Mouse (Mus musculus): ENCODE data around the gene Arap1. TPM values are rescaled to one million over a fixed set of nuclear protein-coding genes. Genes with fewer than 3 reads are reported as not detected.

The Arap1 gene
- 10 to 100 TPM; 19.5 to 21.0 TPM for total RNA-seq (2021)
- long read RNA-seq, experiment 1, full-length matches to known transcripts, result 2 of 13 reads
- long read RNA-seq, experiment 1, partial matches to known transcripts, result 7 of 13 reads
- long read RNA-seq, experiment 1, other reads (novel, unspliced or antisense), result 4 of 13 reads
- long read RNA-seq, experiment 2, full-length matches to known transcripts, result 9 of 28 reads
- long read RNA-seq, experiment 2, partial matches to known transcripts, result 10 of 28 reads
- long read RNA-seq, experiment 2, other reads (novel, unspliced or antisense), result 9 of 28 reads

- DNase-seq, result peak; percentile 67
- intact Hi-C loops (cut with DNase I; ENCODE audit: low total_unique reads), result no loop called here
Measured at GRCm38 (mm10) chr7:101347767-101348270, at the start of gene Arap1. Arap1 (plus strand) TSS chr7:101348067.

- DNase-seq, result no peak
- intact Hi-C loops (cut with DNase I; ENCODE audit: low total_unique reads), result no loop called here
Measured at GRCm38 (mm10) chr7:101298375-101298774, 49.5 kb upstream of the Arap1 start.

DNA sequence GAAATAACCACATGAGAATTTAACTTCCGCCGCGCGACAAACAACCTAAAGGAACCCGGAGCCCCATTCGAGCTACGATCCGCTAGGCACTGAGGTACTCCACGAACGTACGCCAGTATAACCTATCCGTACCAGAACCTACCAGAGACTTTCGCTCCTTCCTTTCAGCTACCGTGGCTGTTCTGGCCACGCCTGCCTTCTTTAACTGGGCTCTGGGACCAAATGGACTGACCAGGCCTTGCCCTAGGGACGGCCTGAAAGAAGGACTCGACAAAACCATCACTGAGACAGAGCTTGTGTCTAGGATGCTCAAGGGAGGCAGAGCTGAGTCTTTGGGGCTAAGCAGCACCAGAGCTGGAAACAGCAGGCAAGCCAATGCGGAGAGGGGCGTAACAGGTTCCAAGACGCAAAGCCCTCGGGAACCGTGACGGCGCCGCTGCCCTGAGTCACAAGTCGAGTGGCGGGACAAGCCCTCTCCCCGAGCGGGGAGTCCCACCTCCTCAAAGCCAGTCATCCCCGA, 46.4 kb upstream of the Arap1 start:
- no peak for DNase-seq
- intact Hi-C loops (cut with DNase I; ENCODE audit: low total_unique reads), result no loop called here

GRCm38 (mm10) chr7:101301881-101302456, 45.9 kb upstream of the Arap1 start, which contains the start of gene Atg16l2:
Atg16l2 (minus strand) TSS chr7:101302251.
- peak; percentile 91 for DNase-seq
- intact Hi-C loops (cut with DNase I; ENCODE audit: low total_unique reads), result no loop called here

DNA sequence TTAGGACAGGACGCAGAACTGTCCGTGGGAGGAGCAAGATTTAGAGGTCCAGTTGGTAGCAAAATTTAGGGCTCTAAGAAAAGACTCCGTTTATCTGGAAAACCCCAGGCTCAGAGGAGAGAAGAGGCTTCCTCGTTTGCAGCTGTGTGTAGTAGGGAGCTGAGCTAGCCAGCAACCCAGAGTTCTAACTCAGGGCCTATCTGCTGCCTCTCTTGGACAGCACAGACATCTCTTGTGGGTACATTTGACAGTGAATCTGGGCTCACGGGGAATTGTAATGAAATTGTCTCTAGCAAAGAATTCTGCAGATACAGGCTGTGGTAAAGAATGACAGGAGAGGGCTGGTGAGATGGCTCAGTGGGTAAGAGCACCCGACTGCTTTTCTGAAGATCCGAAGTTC, 45.2 kb upstream of the Arap1 start:
- intact Hi-C loops (cut with DNase I; ENCODE audit: low total_unique reads), result no loop called here
- no peak for DNase-seq

GRCm38 (mm10) chr7:101306841-101307240, 41.0 kb upstream of the Arap1 start:
- DNase-seq, result no peak
- intact Hi-C loops (cut with DNase I; ENCODE audit: low total_unique reads), result no loop called here

GRCm38 (mm10) chr7:101309985-101310326, 37.9 kb upstream of the Arap1 start:
- intact Hi-C loops (cut with DNase I; ENCODE audit: low total_unique reads), result no loop called here
- no peak for DNase-seq

- DNase-seq, result peak; percentile 97
- intact Hi-C loops (cut with DNase I; ENCODE audit: low total_unique reads), result no loop called here
Measured at GRCm38 (mm10) chr7:101310327-101311028, 37.4 kb upstream of the Arap1 start.

- intact Hi-C loops (cut with DNase I; ENCODE audit: low total_unique reads), result no loop called here
- no peak for DNase-seq
Measured at GRCm38 (mm10) chr7:101311061-101311460, 36.8 kb upstream of the Arap1 start.

- intact Hi-C loops (cut with DNase I; ENCODE audit: low total_unique reads), result loop anchor here (2.0 kb wide), 1 partner anchor 60 kb away; no protein-coding TSS in a partner anchor
- DNase-seq, result no peak
Measured at GRCm38 (mm10) chr7:101313033-101313432, 34.8 kb upstream of the Arap1 start.

GRCm38 (mm10) chr7:101314396-101314795, 33.5 kb upstream of the Arap1 start:
- intact Hi-C loops (cut with DNase I; ENCODE audit: low total_unique reads), result no loop called here
- DNase-seq, result no peak

GRCm38 (mm10) chr7:101315699-101316098, 32.2 kb upstream of the Arap1 start:
- DNase-seq, result no peak
- intact Hi-C loops (cut with DNase I; ENCODE audit: low total_unique reads), result no loop called here

DNA sequence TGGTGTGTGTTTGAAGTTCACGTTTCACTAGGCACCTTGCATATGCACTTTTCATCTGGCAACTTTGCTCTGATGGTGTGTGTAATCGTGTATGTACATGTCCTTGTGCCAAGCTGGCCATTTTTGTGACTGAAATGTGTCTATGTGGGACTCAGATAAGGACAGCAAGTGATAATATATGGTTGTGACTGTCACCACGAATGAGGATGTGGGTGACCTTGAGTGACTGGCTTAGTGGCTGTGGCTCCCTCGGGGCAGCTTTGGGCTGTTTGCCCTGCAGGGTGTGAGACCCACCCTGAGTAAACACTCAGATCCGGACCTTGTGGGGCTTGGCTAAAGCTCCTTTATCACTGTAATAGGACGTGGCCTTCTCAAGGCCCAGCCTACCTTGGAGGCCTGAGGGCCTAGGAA, 31.3 kb upstream of the Arap1 start:
- intact Hi-C loops (cut with DNase I; ENCODE audit: low total_unique reads), result no loop called here
- DNase-seq, result no peak

GRCm38 (mm10) chr7:101317014-101317413, 30.9 kb upstream of the Arap1 start, which contains the start of gene Stard10:
Stard10 (plus strand) TSS chr7:101317086.
- intact Hi-C loops (cut with DNase I; ENCODE audit: low total_unique reads), result no loop called here
- DNase-seq, result no peak

DNA sequence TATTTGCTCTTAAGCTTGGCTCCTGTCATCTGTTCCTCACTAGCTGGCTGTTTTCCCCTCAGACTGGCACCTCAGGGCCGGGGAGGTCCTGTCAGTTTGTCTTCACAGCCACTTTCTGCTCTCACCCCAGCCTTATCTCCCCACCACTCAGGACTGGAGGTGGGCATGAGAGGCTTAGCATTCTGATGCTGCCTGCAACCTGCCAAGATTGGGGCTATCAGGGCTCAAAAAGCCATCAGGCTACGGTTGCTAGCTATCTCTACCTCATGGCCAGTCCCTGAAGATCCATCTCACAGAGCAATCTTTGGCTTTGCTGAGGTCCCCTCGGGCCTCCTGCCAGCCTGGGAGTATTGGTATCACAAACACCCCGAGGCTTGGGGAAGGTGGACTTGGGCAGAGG, 29.0 kb upstream of the Arap1 start:
- no peak for DNase-seq

GRCm38 (mm10) chr7:101319796-101320195, 28.1 kb upstream of the Arap1 start:
- no peak for DNase-seq
- intact Hi-C loops (cut with DNase I; ENCODE audit: low total_unique reads), result no loop called here

More for the DNA sequence above, 29.0 kb upstream of the Arap1 start:
- intact Hi-C loops (cut with DNase I; ENCODE audit: low total_unique reads), result no loop called here

DNA sequence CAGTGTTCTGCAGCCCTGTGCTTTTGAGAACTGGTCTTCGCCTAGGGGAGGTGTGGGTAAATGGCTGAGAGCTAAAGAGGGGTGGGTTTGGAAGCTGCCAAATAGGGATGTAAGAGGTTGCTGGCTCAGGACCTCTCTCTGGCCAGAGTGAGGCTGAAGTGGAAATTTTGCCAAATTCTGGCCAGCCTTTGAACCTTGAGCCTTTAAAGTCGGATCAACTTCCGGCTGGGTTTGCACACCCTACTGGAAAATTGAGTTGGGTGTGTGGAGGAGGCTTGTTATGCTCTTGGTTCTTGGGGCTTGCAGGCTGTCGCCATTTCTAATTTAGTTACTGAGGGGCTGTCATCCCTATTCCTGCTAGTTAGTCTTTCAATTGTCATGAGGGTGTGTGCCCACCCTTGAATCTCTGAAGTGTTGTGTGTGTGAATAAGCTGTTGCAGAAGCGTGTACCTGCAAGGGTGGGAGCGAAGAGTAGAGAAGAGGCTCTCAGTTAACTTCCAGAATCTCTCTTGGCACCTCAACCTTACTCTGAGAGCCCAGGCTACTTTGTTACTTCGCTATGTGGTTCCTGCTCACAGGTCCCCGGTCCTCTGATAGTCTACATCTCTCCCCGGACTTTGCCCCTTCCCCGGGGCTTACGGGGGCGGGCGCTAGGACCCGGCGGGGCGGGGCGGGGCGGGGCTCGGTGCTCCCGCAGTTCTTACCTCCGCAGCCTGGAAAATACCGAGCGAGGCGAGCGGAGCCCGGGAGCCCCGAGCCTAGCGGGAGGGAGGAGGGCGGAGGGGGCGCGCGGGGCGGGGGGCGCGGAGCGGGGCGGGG, 27.3 kb upstream of the Arap1 start:
- DNase-seq, result no peak
- intact Hi-C loops (cut with DNase I; ENCODE audit: low total_unique reads), result no loop called here

DNA sequence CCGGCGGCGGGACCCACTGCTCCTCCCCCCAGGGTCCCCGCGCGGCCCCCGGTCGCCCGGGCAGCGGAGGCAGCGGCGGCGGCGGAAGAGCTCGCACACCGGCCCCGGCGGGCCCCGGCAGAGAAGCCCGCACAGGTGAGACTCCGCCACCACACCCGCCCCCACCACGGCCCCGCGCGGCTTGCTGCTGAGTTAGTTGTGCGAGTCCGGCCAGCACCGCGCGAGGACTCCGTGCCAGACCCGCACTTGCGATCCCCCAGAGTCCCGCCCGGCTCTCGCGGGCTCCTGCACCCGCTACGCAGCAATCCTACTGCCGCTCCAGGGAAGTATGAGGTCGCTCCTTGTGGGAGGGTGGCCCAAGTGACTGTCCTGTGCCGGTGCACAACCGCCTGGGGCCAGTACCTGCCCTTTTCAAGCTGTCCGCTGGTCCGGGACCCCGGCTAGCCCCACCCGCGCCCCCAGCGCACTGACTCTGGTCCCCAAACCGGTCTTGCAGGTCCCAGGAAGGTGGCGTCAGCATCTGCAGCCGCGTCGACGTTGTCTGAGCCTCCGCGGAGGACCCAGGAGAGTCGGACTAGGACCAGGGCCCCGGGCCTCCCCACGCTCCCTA, 26.5 kb upstream of the Arap1 start:
- DNase-seq, result no peak
- intact Hi-C loops (cut with DNase I; ENCODE audit: low total_unique reads), result no loop called here

DNA sequence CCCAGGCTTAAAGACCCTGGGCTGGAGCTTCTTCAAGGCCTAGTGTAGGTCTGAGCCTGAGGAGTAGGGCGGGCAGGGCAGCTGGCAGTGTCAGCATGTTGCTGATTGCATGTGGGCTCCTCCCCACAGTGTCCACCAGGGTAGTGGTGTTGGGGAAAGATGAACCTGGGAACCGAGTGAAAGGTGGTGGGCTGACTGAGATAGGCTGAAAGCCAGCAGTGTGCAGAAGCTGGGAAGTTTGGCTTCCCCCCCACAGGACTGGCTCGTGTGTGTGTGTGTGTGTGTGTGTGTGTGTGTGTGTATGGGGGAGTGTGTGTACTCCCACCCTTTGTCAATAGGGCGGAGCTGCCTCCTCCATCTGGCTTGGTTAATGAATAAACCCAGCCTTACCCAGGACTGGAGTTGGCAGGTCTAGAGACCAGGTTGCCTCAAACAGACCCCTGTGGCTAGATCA, 24.7 kb upstream of the Arap1 start:
- intact Hi-C loops (cut with DNase I; ENCODE audit: low total_unique reads), result no loop called here
- no peak for DNase-seq
